Mouse (Mus musculus): ENCODE measurements around the gene Dapk3. TPM values are rescaled to one million over a fixed set of nuclear protein-coding genes. Genes with fewer than 3 reads are reported as not detected.

Gene Dapk3
- polyA plus RNA-seq, 1 experiment from 2014 or later: 55.1 TPM

GRCm38 (mm10) chr10:81138821-81139528, 43.8 kb upstream of the Dapk3 start:
- Histone ChIP-seq H3K4me1 (replicated peaks; ENCODE audit: control insufficient read depth, insufficient read depth, low read length) (peaks cover 52% of the 10 kb centered on the region), H3K4me3 (replicated peaks; ENCODE audit: low read length) (peak overlapping the region; percentile 70), H3K27ac (ENCODE audit: low read length) (no peak overlapping the region), H3K9me3 (ENCODE audit: control insufficient read depth, low read length) (no peaks in the 10 kb centered on the region), H3K27me3 (replicated peaks; ENCODE audit: control insufficient read depth, insufficient read depth, low read length) (peaks cover 16% of the 10 kb centered on the region), H3K36me3 (ENCODE audit: control insufficient read depth, insufficient read depth) (0 out of 2 replicates have a peak, but pooled peaks cover 1% of the 10 kb centered on the region), H3K9ac (replicated peaks; ENCODE audit: low read depth, low read length) (peak overlapping the region; percentile 82), H3K4me2 (ENCODE audit: low read length) (peak overlapping the region; percentile 87)
- 61% methylated on average over 11 of the region's 11 CpGs for WGBS
- no peak for ATAC-seq

DNA sequence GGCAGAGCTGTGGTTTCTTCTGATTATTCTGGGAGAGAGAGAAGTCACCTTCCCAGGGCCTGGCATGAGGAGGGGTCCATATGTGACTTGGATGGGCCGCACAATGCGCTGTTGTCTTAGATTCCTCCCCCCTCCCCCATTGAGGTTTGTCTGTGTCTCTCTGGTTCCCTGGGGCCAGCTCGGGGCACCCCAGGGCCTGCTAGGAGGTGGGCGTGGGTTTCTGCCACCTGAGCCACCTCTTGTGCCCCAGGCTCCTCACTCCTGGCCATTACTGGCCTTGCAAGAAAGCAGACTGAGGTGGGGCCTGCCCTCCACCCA, 43.3 kb upstream of the Dapk3 start:
- Histone ChIP-seq H3K36me3 (ENCODE audit: control insufficient read depth, insufficient read depth) (peaks cover 7% of the 10 kb centered on the region; the same call in 1 of the 2 replicates), H3K4me1 (replicated peaks; ENCODE audit: control insufficient read depth, insufficient read depth, low read length) (peaks cover 52% of the 10 kb centered on the region), H3K9me3 (ENCODE audit: control insufficient read depth, low read length) (no peaks in the 10 kb centered on the region), H3K27ac (ENCODE audit: low read length) (no peak overlapping the region), H3K27me3 (replicated peaks; ENCODE audit: control insufficient read depth, insufficient read depth, low read length) (peaks cover 11% of the 10 kb centered on the region), H3K9ac (replicated peaks; ENCODE audit: low read depth, low read length) (no peak overlapping the region; the same call in 1 of the 2 replicates), H3K4me3 (replicated peaks; ENCODE audit: low read length) (no peak overlapping the region), H3K4me2 (ENCODE audit: low read length) (no peak overlapping the region)
- WGBS: 75% methylated on average over 4 of the region's 4 CpGs
- ATAC-seq: no peak

GRCm38 (mm10) chr10:81140005-81140404, 42.8 kb upstream of the Dapk3 start:
- Histone ChIP-seq H3K36me3 (ENCODE audit: control insufficient read depth, insufficient read depth) (peaks cover 12% of the 10 kb centered on the region), H3K9ac (replicated peaks; ENCODE audit: low read depth, low read length) (no peak overlapping the region; the same call in 1 of the 2 replicates), H3K9me3 (ENCODE audit: control insufficient read depth, low read length) (no peaks in the 10 kb centered on the region), H3K4me3 (replicated peaks; ENCODE audit: low read length) (no peak overlapping the region), H3K27me3 (replicated peaks; ENCODE audit: control insufficient read depth, insufficient read depth, low read length) (peaks cover 8% of the 10 kb centered on the region), H3K27ac (ENCODE audit: low read length) (no peak overlapping the region), H3K4me1 (replicated peaks; ENCODE audit: control insufficient read depth, insufficient read depth, low read length) (peaks cover 52% of the 10 kb centered on the region), H3K4me2 (ENCODE audit: low read length) (0 out of 2 replicates have a peak overlapping the region, but pooled peaks have one; percentile 3)
- ATAC-seq: no peak
- WGBS: 60% methylated on average over 8 of the region's 8 CpGs

GRCm38 (mm10) chr10:81140717-81141454, 41.9 kb upstream of the Dapk3 start:
- no peaks in the 10 kb centered on the region for H3K9me3 ChIP-seq (ENCODE audit: control insufficient read depth, low read length)
- peaks cover 43% of the 10 kb centered on the region for H3K4me1 ChIP-seq (replicated peaks; ENCODE audit: control insufficient read depth, insufficient read depth, low read length)
- 0 out of 2 replicates have a peak overlapping the region, but pooled peaks have one; percentile 17 for H3K4me2 ChIP-seq (ENCODE audit: low read length)
- H3K27me3 ChIP-seq (replicated peaks; ENCODE audit: control insufficient read depth, insufficient read depth, low read length): 0 out of 2 replicates have a peak, but pooled peaks cover under 1% of the 10 kb centered on the region
- WGBS: 66% methylated on average over 10 of the region's 10 CpGs
- H3K4me3 ChIP-seq (replicated peaks; ENCODE audit: low read length): no peak overlapping the region
- peaks cover 16% of the 10 kb centered on the region for H3K36me3 ChIP-seq (ENCODE audit: control insufficient read depth, insufficient read depth)
- no peak overlapping the region for H3K27ac ChIP-seq (ENCODE audit: low read length)
- no peak overlapping the region; the same call in 1 of the 2 replicates for H3K9ac ChIP-seq (replicated peaks; ENCODE audit: low read depth, low read length)
- ATAC-seq: no peak

GRCm38 (mm10) chr10:81141455-81142210, 41.2 kb upstream of the Dapk3 start:
- no peak for ATAC-seq
- no peak overlapping the region for H3K9ac ChIP-seq (replicated peaks; ENCODE audit: low read depth, low read length)

GRCm38 (mm10) chr10:81142551-81142981, 40.2 kb upstream of the Dapk3 start:
- no peak overlapping the region for H3K4me3 ChIP-seq (replicated peaks; ENCODE audit: low read length)
- H3K4me2 ChIP-seq (ENCODE audit: low read length): no peak overlapping the region
- peak; percentile 7; the same call in 1 of the 2 replicates for ATAC-seq
- H3K36me3 ChIP-seq (ENCODE audit: control insufficient read depth, insufficient read depth): peaks cover 25% of the 10 kb centered on the region
- WGBS: 53% methylated on average over 5 of the region's 5 CpGs
- no peaks in the 10 kb centered on the region for H3K9me3 ChIP-seq (ENCODE audit: control insufficient read depth, low read length)
- H3K27me3 ChIP-seq (replicated peaks; ENCODE audit: control insufficient read depth, insufficient read depth, low read length): no peaks in the 10 kb centered on the region
- no peak overlapping the region for H3K27ac ChIP-seq (ENCODE audit: low read length)
- peaks cover 42% of the 10 kb centered on the region for H3K4me1 ChIP-seq (replicated peaks; ENCODE audit: control insufficient read depth, insufficient read depth, low read length)
- H3K9ac ChIP-seq (replicated peaks; ENCODE audit: low read depth, low read length): no peak overlapping the region

More at GRCm38 (mm10) chr10:81141455-81142210, 41.2 kb upstream of the Dapk3 start:
- Histone ChIP-seq H3K9me3 (ENCODE audit: control insufficient read depth, low read length) (no peaks in the 10 kb centered on the region), H3K4me3 (replicated peaks; ENCODE audit: low read length) (no peak overlapping the region), H3K27me3 (replicated peaks; ENCODE audit: control insufficient read depth, insufficient read depth, low read length) (no peaks in the 10 kb centered on the region), H3K4me2 (ENCODE audit: low read length) (no peak overlapping the region), H3K4me1 (replicated peaks; ENCODE audit: control insufficient read depth, insufficient read depth, low read length) (peaks cover 42% of the 10 kb centered on the region), H3K36me3 (ENCODE audit: control insufficient read depth, insufficient read depth) (peaks cover 20% of the 10 kb centered on the region), H3K27ac (ENCODE audit: low read length) (no peak overlapping the region)
- 87% methylated on average over 7 of the region's 7 CpGs for WGBS

GRCm38 (mm10) chr10:81143157-81143633, 39.6 kb upstream of the Dapk3 start:
- WGBS: 84% methylated on average over 7 of the region's 7 CpGs
- no peak overlapping the region for H3K27ac ChIP-seq (ENCODE audit: low read length)
- H3K9ac ChIP-seq (replicated peaks; ENCODE audit: low read depth, low read length): no peak overlapping the region
- H3K36me3 ChIP-seq (ENCODE audit: control insufficient read depth, insufficient read depth): peaks cover 25% of the 10 kb centered on the region
- H3K4me1 ChIP-seq (replicated peaks; ENCODE audit: control insufficient read depth, insufficient read depth, low read length): peaks cover 40% of the 10 kb centered on the region
- no peak overlapping the region for H3K4me2 ChIP-seq (ENCODE audit: low read length)
- no peaks in the 10 kb centered on the region for H3K27me3 ChIP-seq (replicated peaks; ENCODE audit: control insufficient read depth, insufficient read depth, low read length)
- no peaks in the 10 kb centered on the region for H3K9me3 ChIP-seq (ENCODE audit: control insufficient read depth, low read length)
- no peak for ATAC-seq
- no peak overlapping the region for H3K4me3 ChIP-seq (replicated peaks; ENCODE audit: low read length)

- no peaks in the 10 kb centered on the region for H3K9me3 ChIP-seq (ENCODE audit: control insufficient read depth, low read length)
- H3K4me1 ChIP-seq (replicated peaks; ENCODE audit: control insufficient read depth, insufficient read depth, low read length): peaks cover 32% of the 10 kb centered on the region
- WGBS: 95% methylated on average over 52 of the region's 52 CpGs
These were observed 38.9 kb upstream of the Dapk3 start for GRCm38 (mm10) chr10:81143845-81144437.

More at GRCm38 (mm10) chr10:81143845-81144437, 38.9 kb upstream of the Dapk3 start:
- Histone ChIP-seq H3K4me3 (replicated peaks; ENCODE audit: low read length) (no peak overlapping the region), H3K9ac (replicated peaks; ENCODE audit: low read depth, low read length) (no peak overlapping the region), H3K4me2 (ENCODE audit: low read length) (no peak overlapping the region), H3K36me3 (ENCODE audit: control insufficient read depth, insufficient read depth) (peaks cover 25% of the 10 kb centered on the region), H3K27ac (ENCODE audit: low read length) (no peak overlapping the region), H3K27me3 (replicated peaks; ENCODE audit: control insufficient read depth, insufficient read depth, low read length) (no peaks in the 10 kb centered on the region)
- ATAC-seq: no peak
